14 mouse cellular contexts compared by ENCODE assay signal in genomic region chr4:46825846-46826529, GRCm38 (mm10).
A peak's percentile ranks its signal among the peaks of the same experiment; 100 is the strongest.
DNase-seq lines count a peak whose midpoint lies in the region; ATAC-seq and TF ChIP-seq lines count a peak whose summit lies in the region.
"Had no signal": no experiment of that assay in that cellular context is flagged by ENCODE, and none has a peak within 500 bp of the region (broad histone marks: within the 10 kb centered on the region; RNA-seq: fewer than 3 reads in every experiment).

No protein-coding gene starts in this region.

- no peaks in the 10 kb centered on the region for H3K27me3 ChIP-seq in heart, postnatal 0 days (ENCODE audit: control insufficient read depth, insufficient read depth, low read length)
- no peaks in the 10 kb centered on the region for H3K27me3 ChIP-seq in MEL (ENCODE audit: control insufficient read depth in 1 of 2, insufficient read depth in 2 of 2, low read length in 2 of 2)
- H3K27me3 ChIP-seq in kidney, postnatal 0 days (ENCODE audit: insufficient read depth, low read length): no peaks in the 10 kb centered on the region
- H3K27me3 ChIP-seq: limb, embryonic 15.5 days had no signal

- no peak for DNase-seq in heart, postnatal 0 days (ENCODE audit: low spot score)
- DNase-seq in heart, adult 11 months: no peak
- DNase-seq in 3134 (ENCODE audit: extremely low read depth, insufficient read length, low spot score) (peak; percentile 28), MEL (ENCODE audit: low read depth, low spot score) (no peak)
- DNase-seq in kidney, postnatal 0 days (ENCODE audit: low spot score): no peak
- no peak for DNase-seq in ovary, postnatal 14 days (ENCODE audit: low spot score)
- no peak for DNase-seq in gastrocnemius, postnatal 25 days
- DNase-seq: cerebellum, adult 18-20 months; heart, adult 2 months; right cerebral cortex, adult 18-20 months; thymus, adult 2 months had no signal

- no peaks in the 10 kb centered on the region for H3K4me1 ChIP-seq in heart, postnatal 0 days (ENCODE audit: control insufficient read depth, insufficient read depth)
- H3K4me1 ChIP-seq in MEL (ENCODE audit: control insufficient read depth in 1 of 2, insufficient read depth in 2 of 2, low read length in 2 of 2): no peaks in the 10 kb centered on the region
- H3K4me1 ChIP-seq in kidney, postnatal 0 days (replicated peaks; ENCODE audit: insufficient read depth, low read length): no peaks in the 10 kb centered on the region

- H3K4me2 ChIP-seq in heart, postnatal 0 days (ENCODE audit: low read depth, low read length): no peak overlapping the region
- no peak overlapping the region for H3K4me2 ChIP-seq in kidney, postnatal 0 days (ENCODE audit: low read length)
- H3K4me2 ChIP-seq: limb, embryonic 15.5 days had no signal

- no peak overlapping the region for H3K4me3 ChIP-seq in heart, postnatal 0 days (ENCODE audit: low read depth, low read length)
- no peak overlapping the region for H3K4me3 ChIP-seq in MEL (ENCODE audit: control insufficient read depth in 1 of 2, insufficient read depth in 1 of 2, low read depth in 2 of 2, low read length in 2 of 2)
- H3K4me3 ChIP-seq in kidney, postnatal 0 days (replicated peaks; ENCODE audit: low read depth, low read length): no peak overlapping the region
- H3K4me3 ChIP-seq: heart, adult 2 months; hindbrain, embryonic 10.5 days; limb, embryonic 15.5 days had no signal

- H3K79me2 ChIP-seq in MEL (ENCODE audit: control insufficient read depth, insufficient read depth, low read length, poor library complexity): no peaks in the 10 kb centered on the region

- no peak overlapping the region for H3K27ac ChIP-seq in heart, postnatal 0 days (ENCODE audit: low read depth)
- no peak overlapping the region for H3K27ac ChIP-seq in MEL (ENCODE audit: control insufficient read depth, low read depth, low read length)
- H3K27ac ChIP-seq in kidney, postnatal 0 days: no peak overlapping the region
- H3K27ac ChIP-seq: heart, adult 2 months; limb, embryonic 15.5 days had no signal

- WGBS in heart, postnatal 0 days: 77% methylated on average over 10 of the region's 10 CpGs
- WGBS in kidney, postnatal 0 days: 70% methylated on average over 10 of the region's 10 CpGs

- TF ChIP-seq RAD21 in MEL (IDR thresholded peaks at IDR 0.05; ENCODE audit: low read depth, low read length): no peak

- no peak for TF ChIP-seq POLR2A in MEL (IDR thresholded peaks at IDR 0.05; ENCODE audit: control insufficient read depth in 1 of 2, insufficient read depth in 1 of 2, low read depth in 1 of 2, low read length in 2 of 2, poor library complexity in 1 of 2)

- H3K9me3 ChIP-seq in heart, postnatal 0 days (replicated peaks; ENCODE audit: control insufficient read depth, low read length): no peaks in the 10 kb centered on the region
- H3K9me3 ChIP-seq in MEL (replicated peaks; ENCODE audit: insufficient read depth, low read length): no peaks in the 10 kb centered on the region
- no peaks in the 10 kb centered on the region for H3K9me3 ChIP-seq in kidney, postnatal 0 days (replicated peaks; ENCODE audit: low read length)
- H3K9me3 ChIP-seq: hindbrain, embryonic 10.5 days; limb, embryonic 15.5 days had no signal

- H3K9ac ChIP-seq in heart, postnatal 0 days (replicated peaks; ENCODE audit: low read depth, low read length): no peak overlapping the region
- H3K9ac ChIP-seq in MEL (ENCODE audit: control insufficient read depth, low read depth, low read length, poor library complexity, severe bottlenecking): no peak overlapping the region
- no peak overlapping the region for H3K9ac ChIP-seq in kidney, postnatal 0 days (ENCODE audit: low read depth, low read length)
- H3K9ac ChIP-seq: limb, embryonic 15.5 days had no signal

- ATAC-seq in heart, postnatal 0 days (ENCODE audit: insufficient read depth, low read depth): no peak
- peak; percentile 87 for ATAC-seq in kidney, postnatal 0 days (replicated peaks; ENCODE audit: low FRiP score, low read depth)
- no peak for ATAC-seq in erythroid progenitor cell, adult 5-6 weeks (replicated peaks; ENCODE audit: low FRiP score, poor library complexity, severe bottlenecking)

- no peak for TF ChIP-seq EP300 in heart, postnatal 0 days (IDR thresholded peaks at IDR 0.05; ENCODE audit: low read depth)
- no peak for TF ChIP-seq EP300 in MEL (IDR thresholded peaks at IDR 0.05; ENCODE audit: low read depth in 1 of 2, low read length in 2 of 2)

- TF ChIP-seq CTCF in heart, postnatal 0 days (IDR thresholded peaks at IDR 0.05; ENCODE audit: low read depth): peak; percentile 19
- no peak for TF ChIP-seq CTCF in MEL (IDR thresholded peaks at IDR 0.05 in 2 of 3, conservative IDR thresholded peaks at IDR 0.05 in 1 of 3; ENCODE audit: control insufficient read depth in 1 of 3, insufficient read depth in 1 of 3, low read depth in 2 of 3, low read length in 3 of 3, poor library complexity in 1 of 3, severe bottlenecking in 1 of 3)
- TF ChIP-seq CTCF in kidney, postnatal 0 days (IDR thresholded peaks at IDR 0.05; ENCODE audit: low read depth): 0 out of 2 replicates have a peak, but pooled peaks have one; percentile 4

- no peaks in the 10 kb centered on the region for H3K36me3 ChIP-seq in heart, postnatal 0 days (replicated peaks; ENCODE audit: control insufficient read depth, insufficient read depth, low read length)
- H3K36me3 ChIP-seq in MEL (ENCODE audit: control insufficient read depth in 1 of 2, insufficient read depth in 2 of 2, low read length in 2 of 2): peaks cover 0 to 2% of the 10 kb centered on the region in 2 experiments; a peak in 1 of 4 replicates
- no peaks in the 10 kb centered on the region for H3K36me3 ChIP-seq in kidney, postnatal 0 days (ENCODE audit: insufficient read depth, low read length)
- H3K36me3 ChIP-seq: hindbrain, embryonic 10.5 days; limb, embryonic 15.5 days had no signal

TF ChIP-seq in MEL, 35 proteins besides CTCF, POLR2A, EP300 and RAD21:
- no peak for TF ChIP-seq USF2 (IDR thresholded peaks at IDR 0.05; ENCODE audit: borderline replicate concordance in 1 of 2, insufficient read depth in 1 of 2, low read depth in 1 of 2, low read length in 2 of 2)
- peak; percentile 57; the same call in 1 of the 2 replicates for TF ChIP-seq MAFK (IDR thresholded peaks at IDR 0.05; ENCODE audit: borderline replicate concordance, low read depth, low read length)
- TF ChIP-seq SIN3A (IDR thresholded peaks at IDR 0.05; ENCODE audit: low read length): no peak
- no peak for TF ChIP-seq GATA1 (IDR thresholded peaks at IDR 0.05; ENCODE audit: low read depth, low read length)

Comparison
In these comparisons a context has a peak if more than half of its experiments do, and no peak if none do; other contexts are left out.
1. CTCF ChIP-seq: peak in heart, postnatal 0 days (single experiment) and kidney, postnatal 0 days (single experiment); none in MEL (0 of 3).